Mouse (Mus musculus): ENCODE data around the gene Tnfaip8l1. TPM values are rescaled to one million over a fixed set of nuclear protein-coding genes. Genes with fewer than 3 reads are reported as not detected.

Gene Tnfaip8l1
- polyA plus RNA-seq (2012; rRNA removed) = 13.1 and 13.6 TPM in 2 replicates

GRCm38 (mm10) chr17:56162231-56162774 is at the start of gene Tnfaip8l1:
TSS of gene Tnfaip8l1 (plus strand) at chr17:56162477.

GRCm38 (mm10) chr17:56117251-56117710 is 45.0 kb upstream of the Tnfaip8l1 start, which contains the start of gene Plin5:
TSS of gene Plin5 (minus strand) at chr17:56117596.

GRCm38 (mm10) chr17:56121826-56122225 is 40.5 kb upstream of the Tnfaip8l1 start, which contains the start of gene Lrg1:
TSS of gene Lrg1 (minus strand) at chr17:56122001.

GRCm38 (mm10) chr17:56139858-56140595 is 22.2 kb upstream of the Tnfaip8l1 start, which contains the start of gene Sema6b:
TSS of gene Sema6b (minus strand) at chr17:56140343.

GRCm38 (mm10) chr17:56183658-56184103 is 21.4 kb downstream of the Tnfaip8l1 start, which contains the start of gene Mydgf:
TSS of gene Mydgf (minus strand) at chr17:56183920.

GRCm38 (mm10) chr17:56218377-56219191 is 56.3 kb downstream of the Tnfaip8l1 start, which contains the start of gene Dpp9:
TSS of gene Dpp9 (minus strand) at chr17:56218905.

Other genes starting within 250 kb of the Tnfaip8l1 start
- gene Zfp119b, start 213.0 kb upstream of the Tnfaip8l1 start, polyA plus RNA-seq (2012; rRNA removed) = 0.07 and 0.08 TPM in 2 replicates
- gene Ebi3, start 209.8 kb upstream of the Tnfaip8l1 start, polyA plus RNA-seq (2012; rRNA removed) = 5.3 and 6.3 TPM in 2 replicates
- gene Yju2, start 203.4 kb upstream of the Tnfaip8l1 start, polyA plus RNA-seq (2012; rRNA removed) = 7.9 and 8.1 TPM in 2 replicates
- 3.8 and 4.6 TPM in 2 replicates for gene Shd, start 192.0 kb upstream of the Tnfaip8l1 start, polyA plus RNA-seq (2012; rRNA removed)
- gene Fsd1, start 176.0 kb upstream of the Tnfaip8l1 start, polyA plus RNA-seq (2012; rRNA removed) = 1.3 and 1.6 TPM in 2 replicates
- 110 and 127 TPM in 2 replicates for gene Stap2, start 156.9 kb upstream of the Tnfaip8l1 start, polyA plus RNA-seq (2012; rRNA removed)
- gene Mpnd, start 156.8 kb upstream of the Tnfaip8l1 start, polyA plus RNA-seq (2012; rRNA removed) = 132 and 198 TPM in 2 replicates
- 64.4 and 75.5 TPM in 2 replicates for gene Sh3gl1, start 125.8 kb upstream of the Tnfaip8l1 start, polyA plus RNA-seq (2012; rRNA removed)
- 3.0 and 3.6 TPM in 2 replicates for gene Chaf1a, start 122.0 kb upstream of the Tnfaip8l1 start, polyA plus RNA-seq (2012; rRNA removed)
- 59.7 and 66.8 TPM in 2 replicates for gene Ubxn6, start 87.4 kb upstream of the Tnfaip8l1 start, polyA plus RNA-seq (2012; rRNA removed)
- gene Hdgfl2, start 82.8 kb upstream of the Tnfaip8l1 start, polyA plus RNA-seq (2012; rRNA removed) = 28.7 and 35.8 TPM in 2 replicates
- gene Plin4, start 52.7 kb upstream of the Tnfaip8l1 start, polyA plus RNA-seq (2012; rRNA removed) = 19.6 and 23.9 TPM in 2 replicates
- gene Plin5, start 44.9 kb upstream of the Tnfaip8l1 start, polyA plus RNA-seq (2012; rRNA removed) = 0.37 and 0.65 TPM in 2 replicates
- 14.3 and 21.9 TPM in 2 replicates for gene Lrg1, start 40.5 kb upstream of the Tnfaip8l1 start, polyA plus RNA-seq (2012; rRNA removed)
- 8.0 and 8.2 TPM in 2 replicates for gene Sema6b, start 22.1 kb upstream of the Tnfaip8l1 start, polyA plus RNA-seq (2012; rRNA removed)
- 95.9 and 109 TPM in 2 replicates for gene Mydgf, start 21.4 kb downstream of the Tnfaip8l1 start, polyA plus RNA-seq (2012; rRNA removed)
- gene Dpp9, start 56.4 kb downstream of the Tnfaip8l1 start, polyA plus RNA-seq (2012; rRNA removed) = 47.5 and 53.8 TPM in 2 replicates
- 33.4 and 34.7 TPM in 2 replicates for gene Fem1a, start 94.3 kb downstream of the Tnfaip8l1 start, polyA plus RNA-seq (2012; rRNA removed)
- 42.4 and 48.5 TPM in 2 replicates for gene Ticam1, start 114.3 kb downstream of the Tnfaip8l1 start, polyA plus RNA-seq (2012; rRNA removed)
- 49.5 and 51.8 TPM in 2 replicates for gene Plin3, start 130.4 kb downstream of the Tnfaip8l1 start, polyA plus RNA-seq (2012; rRNA removed)
- not detected in 2 replicates for gene Arrdc5, start 137.8 kb downstream of the Tnfaip8l1 start, polyA plus RNA-seq (2012; rRNA removed)
- gene Uhrf1, start 140.8 kb downstream of the Tnfaip8l1 start, polyA plus RNA-seq (2012; rRNA removed) = 14.5 and 15.3 TPM in 2 replicates
- 39.1 and 44.1 TPM in 2 replicates for gene Kdm4b, start 163.6 kb downstream of the Tnfaip8l1 start, polyA plus RNA-seq (2012; rRNA removed)